Mouse (Mus musculus) neural tube, embryonic 13.5 days (tissue): ENCODE data around the gene Sun1. TPM values are rescaled to one million over a fixed set of nuclear protein-coding genes. Genes with fewer than 3 reads are reported as not detected.
A peak's percentile ranks its signal among the peaks of the same experiment; 100 is the strongest.

Source experiments
- ATAC-seq: fragments of 200-750 bp; cut with Nextera tagmentation; 2 replicates; pipeline ENCODE4 v1.8.0; 2017; ENCODE audit warnings: low read depth, mild to moderate bottlenecking, moderate TSS enrichment, moderate library complexity
- H3K27ac ChIP-seq: fragments of 300-500 bp; sonication (generic); replicated peaks from 2 replicates; pipeline ENCODE4 v1.5.1; 2015; ENCODE audit warnings: moderate library complexity, mild to moderate bottlenecking, inconsistent platforms
- H3K27me3 ChIP-seq: fragments of 300-500 bp; sonication (generic); 2 replicates; pipeline ENCODE4 v1.6.1; 2015; ENCODE audit warnings: mild to moderate bottlenecking, inconsistent platforms
- H3K36me3 ChIP-seq: fragments of 300-500 bp; sonication (generic); 2 replicates; pipeline ENCODE4 v1.6.1; 2015; ENCODE audit warnings: mild to moderate bottlenecking, inconsistent platforms
- H3K4me1 ChIP-seq: fragments of 300-500 bp; sonication (generic); replicated peaks from 2 replicates; pipeline ENCODE4 v1.6.1; 2015; ENCODE audit warnings: inconsistent platforms
- H3K4me2 ChIP-seq: fragments of 300-500 bp; sonication (generic); 2 replicates; pipeline ENCODE4 v1.6.1; 2015; ENCODE audit warnings: inconsistent platforms, mild to moderate bottlenecking, moderate library complexity
- H3K4me3 ChIP-seq: fragments of 300-500 bp; sonication (generic); 2 replicates; pipeline ENCODE4 v1.5.1; 2015; ENCODE audit warnings: mild to moderate bottlenecking, inconsistent platforms
- H3K9ac ChIP-seq: fragments of 300-500 bp; sonication (generic); 2 replicates; pipeline ENCODE4 v1.6.1; 2015; ENCODE audit warnings: moderate library complexity, mild to moderate bottlenecking, inconsistent platforms
- H3K9me3 ChIP-seq: fragments of 300-500 bp; sonication (generic); 2 replicates; pipeline ENCODE4 v1.6.1; 2016; ENCODE audit warnings: inconsistent platforms
- WGBS: fragments of 180-500 bp; shearing (Covaris S2); methylation state at CpG from one replicate; pipeline ENCODE4 v1.1.7; 2015; 5-methylcytosine and 5-hydroxymethylcytosine counted together
- polyA plus RNA-seq: library from polyadenylated mRNA; unstranded; fragments of >200 nt; fragmentation: Nextera tagmentation; extraction: Ambion mirVana; gene quantifications from 2 replicates; pipeline ENCODE4 v1.2.1, GENCODE M21; 2015

The Sun1 gene
- polyA plus RNA-seq, 1 experiment from 2014 or later = 40.4 TPM

GRCm38 (mm10) chr5:139281373-139282112, 81.1 kb downstream of the Sun1 start:
- H3K9me3 ChIP-seq = no peaks in the 10 kb centered on the region
- H3K27me3 ChIP-seq = no peaks in the 10 kb centered on the region
- no peaks in the 10 kb centered on the region for H3K36me3 ChIP-seq
- 0 out of 2 replicates have a peak overlapping the region, but pooled peaks have one; percentile 38 for H3K9ac ChIP-seq
- H3K4me2 ChIP-seq = no peak overlapping the region
- H3K4me1 ChIP-seq = peaks cover 17% of the 10 kb centered on the region
- 0 out of 2 replicates have a peak overlapping the region, but pooled peaks have one; percentile 9 for H3K27ac ChIP-seq
- 35% methylated on average over 10 of the region's 11 CpGs for WGBS
- peak; percentile 36 for ATAC-seq
- no peak overlapping the region for H3K4me3 ChIP-seq

- H3K4me2 ChIP-seq = no peak overlapping the region
- peak; percentile 55 for ATAC-seq
- no peak overlapping the region for H3K27ac ChIP-seq
- peak overlapping the region; percentile 45 for H3K9ac ChIP-seq
- H3K27me3 ChIP-seq = no peaks in the 10 kb centered on the region
- H3K9me3 ChIP-seq = no peaks in the 10 kb centered on the region
- WGBS = 7% methylated on average over 15 of the region's 15 CpGs
- no peaks in the 10 kb centered on the region for H3K36me3 ChIP-seq
- H3K4me1 ChIP-seq = peaks cover 17% of the 10 kb centered on the region
- H3K4me3 ChIP-seq = no peak overlapping the region
Measured at GRCm38 (mm10) chr5:139282191-139282590, 81.8 kb downstream of the Sun1 start.

- WGBS = 96% methylated on average over 14 of the region's 14 CpGs
- Histone ChIP-seq H3K4me3 (no peak overlapping the region), H3K4me1 (peaks cover 17% of the 10 kb centered on the region)
Measured at GRCm38 (mm10) chr5:139283460-139284180, 83.2 kb downstream of the Sun1 start.

GRCm38 (mm10) chr5:139285383-139286067, 85.1 kb downstream of the Sun1 start:
- Histone ChIP-seq H3K27ac (no peak overlapping the region), H3K9ac (0 out of 2 replicates have a peak overlapping the region, but pooled peaks have one; percentile 17), H3K36me3 (no peaks in the 10 kb centered on the region), H3K4me3 (no peak overlapping the region), H3K4me2 (no peak overlapping the region), H3K9me3 (no peaks in the 10 kb centered on the region), H3K4me1 (peaks cover 17% of the 10 kb centered on the region), H3K27me3 (no peaks in the 10 kb centered on the region)
- WGBS = 56% methylated on average over 8 of the region's 8 CpGs
- no peak for ATAC-seq

More at GRCm38 (mm10) chr5:139283460-139284180, 83.2 kb downstream of the Sun1 start:
- no peak for ATAC-seq
- Histone ChIP-seq H3K9ac (no peak overlapping the region), H3K27me3 (no peaks in the 10 kb centered on the region), H3K9me3 (no peaks in the 10 kb centered on the region), H3K4me2 (no peak overlapping the region), H3K36me3 (no peaks in the 10 kb centered on the region), H3K27ac (no peak overlapping the region)

- H3K4me1 ChIP-seq = peaks cover 14% of the 10 kb centered on the region
- no peak overlapping the region for H3K4me3 ChIP-seq
- no peaks in the 10 kb centered on the region for H3K36me3 ChIP-seq
- H3K9ac ChIP-seq = 0 out of 2 replicates have a peak overlapping the region, but pooled peaks have one; percentile 17
- 76% methylated on average over 14 of the region's 14 CpGs for WGBS
- H3K9me3 ChIP-seq = no peaks in the 10 kb centered on the region
- no peaks in the 10 kb centered on the region for H3K27me3 ChIP-seq
- no peak overlapping the region for H3K4me2 ChIP-seq
- H3K27ac ChIP-seq = no peak overlapping the region
- ATAC-seq = no peak
Measured at GRCm38 (mm10) chr5:139286142-139286941, 85.9 kb downstream of the Sun1 start.

GRCm38 (mm10) chr5:139287099-139287498, 86.7 kb downstream of the Sun1 start:
- Histone ChIP-seq H3K27ac (no peak overlapping the region), H3K36me3 (no peaks in the 10 kb centered on the region), H3K9ac (no peak overlapping the region), H3K9me3 (no peaks in the 10 kb centered on the region), H3K4me1 (peaks cover 6% of the 10 kb centered on the region; the same call in 1 of the 2 replicates), H3K27me3 (no peaks in the 10 kb centered on the region), H3K4me3 (no peak overlapping the region), H3K4me2 (no peak overlapping the region)
- WGBS = 91% methylated on average over 5 of the region's 5 CpGs
- no peak for ATAC-seq

GRCm38 (mm10) chr5:139287787-139288186, 87.3 kb downstream of the Sun1 start:
- H3K9ac ChIP-seq = no peak overlapping the region
- 78% methylated on average over 4 of the region's 4 CpGs for WGBS
- no peak overlapping the region for H3K27ac ChIP-seq
- no peak overlapping the region for H3K4me3 ChIP-seq
- H3K27me3 ChIP-seq = no peaks in the 10 kb centered on the region
- H3K36me3 ChIP-seq = no peaks in the 10 kb centered on the region
- no peaks in the 10 kb centered on the region for H3K9me3 ChIP-seq
- no peak overlapping the region for H3K4me2 ChIP-seq
- 0 out of 2 replicates have a peak, but pooled peaks cover under 1% of the 10 kb centered on the region for H3K4me1 ChIP-seq
- no peak for ATAC-seq

GRCm38 (mm10) chr5:139288591-139288990, 88.2 kb downstream of the Sun1 start:
- 82% methylated on average over 4 of the region's 4 CpGs for WGBS
- no peak overlapping the region for H3K27ac ChIP-seq

GRCm38 (mm10) chr5:139290467-139291259, 90.2 kb downstream of the Sun1 start:
- no peaks in the 10 kb centered on the region for H3K27me3 ChIP-seq
- no peak overlapping the region for H3K9ac ChIP-seq
- H3K36me3 ChIP-seq = 0 out of 2 replicates have a peak, but pooled peaks cover 4% of the 10 kb centered on the region
- no peak for ATAC-seq
- no peak overlapping the region for H3K4me3 ChIP-seq
- no peak overlapping the region for H3K4me2 ChIP-seq
- 89% methylated on average over 12 of the region's 12 CpGs for WGBS
- H3K27ac ChIP-seq = no peak overlapping the region
- H3K9me3 ChIP-seq = no peaks in the 10 kb centered on the region
- H3K4me1 ChIP-seq = no peaks in the 10 kb centered on the region

More at GRCm38 (mm10) chr5:139288591-139288990, 88.2 kb downstream of the Sun1 start:
- H3K4me1 ChIP-seq = no peaks in the 10 kb centered on the region
- H3K27me3 ChIP-seq = no peaks in the 10 kb centered on the region
- no peak for ATAC-seq
- H3K36me3 ChIP-seq = no peaks in the 10 kb centered on the region
- no peak overlapping the region for H3K4me3 ChIP-seq
- H3K9me3 ChIP-seq = no peaks in the 10 kb centered on the region
- no peak overlapping the region for H3K9ac ChIP-seq
- H3K4me2 ChIP-seq = no peak overlapping the region

- 69% methylated on average over 6 of the region's 6 CpGs for WGBS
- no peak for ATAC-seq
- Histone ChIP-seq H3K9ac (no peak overlapping the region), H3K4me3 (no peak overlapping the region), H3K27ac (no peak overlapping the region), H3K4me2 (no peak overlapping the region), H3K27me3 (no peaks in the 10 kb centered on the region), H3K36me3 (0 out of 2 replicates have a peak, but pooled peaks cover 4% of the 10 kb centered on the region), H3K9me3 (no peaks in the 10 kb centered on the region), H3K4me1 (no peaks in the 10 kb centered on the region)
Measured at GRCm38 (mm10) chr5:139291811-139292560, 91.5 kb downstream of the Sun1 start.
